Mouse (Mus musculus) liver, embryonic 14.5 days (tissue): ENCODE data around the gene Pacrg. TPM values are rescaled to one million over a fixed set of nuclear protein-coding genes. Genes with fewer than 3 reads are reported as not detected.

ENCODE experiments used
- ATAC-seq: fragments of 200-750 bp; cut with Nextera tagmentation; 2 replicates; pipeline ENCODE4 v1.8.0; 2017; ENCODE audit warnings: moderate number of reproducible peaks, mild to moderate bottlenecking, moderate library complexity; ENCODE audit not compliant: insufficient read depth
- DNase-seq, 3 experiments: peaks; one replicate each; pipeline ENCODE4 v3.0.0-alpha.2; 2012 to 2013; ENCODE audit warnings: low read depth in 3 of 3, low spot score in 3 of 3
- H3K27ac ChIP-seq: fragments of 300-500 bp; sonication (generic); 2 replicates; pipeline ENCODE4 v1.5.1; 2014; ENCODE audit warnings: moderate library complexity, mild to moderate bottlenecking, control low read depth, inconsistent platforms
- H3K27me3 ChIP-seq: fragments of 300-500 bp; sonication (generic); 2 replicates; pipeline ENCODE4 v1.6.1; 2014; ENCODE audit warnings: mild to moderate bottlenecking, low read length, moderate library complexity; ENCODE audit not compliant: control insufficient read depth, insufficient read depth
- H3K36me3 ChIP-seq: fragments of 300-500 bp; sonication (generic); replicated peaks from 2 replicates; pipeline ENCODE4 v1.6.1; 2014; ENCODE audit warnings: low read depth; ENCODE audit not compliant: control insufficient read depth, insufficient read depth
- H3K4me1 ChIP-seq, 2 experiments: fragments of 200-500 bp in 1 of 2; fragments of 300-500 bp in 1 of 2; sonication (generic) in 1 of 2; replicated peaks; 2 replicates each; pipeline ENCODE4 v1.6.1; 2012 to 2014; ENCODE audit warnings: antibody characterized with exemption in 1 of 2, inconsistent platforms in 1 of 2, low read length in 1 of 2; ENCODE audit not compliant: control insufficient read depth in 2 of 2, insufficient read depth in 2 of 2
- H3K4me2 ChIP-seq: fragments of 300-500 bp; sonication (generic); 2 replicates; pipeline ENCODE4 v1.6.1; 2014; ENCODE audit warnings: low read depth, mild to moderate bottlenecking, control low read depth, moderate library complexity
- H3K4me3 ChIP-seq, 2 experiments: fragments of 200-500 bp in 1 of 2; fragments of 300-500 bp in 1 of 2; sonication (generic) in 1 of 2; 2 replicates each; pipeline ENCODE4 v1.5.1; 2012 to 2014; ENCODE audit warnings: low read depth in 2 of 2, low read length in 2 of 2, mild to moderate bottlenecking in 2 of 2, control low read depth in 1 of 2, inconsistent platforms in 1 of 2, moderate library complexity in 1 of 2; ENCODE audit not compliant: insufficient read depth in 1 of 2
- H3K9ac ChIP-seq: fragments of 300-500 bp; sonication (generic); replicated peaks from 2 replicates; pipeline ENCODE4 v1.6.1; 2014; ENCODE audit warnings: mild to moderate bottlenecking, control low read depth, moderate library complexity
- H3K9me3 ChIP-seq: fragments of 300-500 bp; sonication (generic); 2 replicates; pipeline ENCODE4 v1.6.1; 2016; ENCODE audit warnings: low read length, mixed read lengths; ENCODE audit not compliant: control insufficient read depth
- CTCF ChIP-seq: IDR thresholded peaks from 2 replicates; pipeline ENCODE4 v1.5.1; 2016; ENCODE audit warnings: antibody characterized with exemption, low read depth, control low read depth
- EP300 ChIP-seq: IDR thresholded peaks from 2 replicates; pipeline ENCODE4 v1.6.1; 2016; ENCODE audit warnings: antibody characterized with exemption, low read depth
- WGBS: fragments of 180-500 bp; shearing (Covaris S2); extraction: QIAGEN DNeasy Blood & Tissue Kit; methylation state at CpG from one replicate; pipeline ENCODE4 v1.1.7; 2014; ENCODE audit not compliant: insufficient replicate concordance; 5-methylcytosine and 5-hydroxymethylcytosine counted together
- polyA plus RNA-seq, 2 experiments: library from polyadenylated mRNA; depleted of rRNA in 1 of 2; stranded (reverse) in 1 of 2; unstranded in 1 of 2; fragments of >200 nt; fragmentation: Nextera tagmentation in 1 of 2; extraction: Ambion mirVana in 1 of 2; gene quantifications; 2 replicates each; pipeline versions ENCODE4 v1.2.1 to v1.2.3; 2012 to 2014

Gene Pacrg
- polyA plus RNA-seq, 2 experiments: 0.04 TPM; not detected in 1

DNA sequence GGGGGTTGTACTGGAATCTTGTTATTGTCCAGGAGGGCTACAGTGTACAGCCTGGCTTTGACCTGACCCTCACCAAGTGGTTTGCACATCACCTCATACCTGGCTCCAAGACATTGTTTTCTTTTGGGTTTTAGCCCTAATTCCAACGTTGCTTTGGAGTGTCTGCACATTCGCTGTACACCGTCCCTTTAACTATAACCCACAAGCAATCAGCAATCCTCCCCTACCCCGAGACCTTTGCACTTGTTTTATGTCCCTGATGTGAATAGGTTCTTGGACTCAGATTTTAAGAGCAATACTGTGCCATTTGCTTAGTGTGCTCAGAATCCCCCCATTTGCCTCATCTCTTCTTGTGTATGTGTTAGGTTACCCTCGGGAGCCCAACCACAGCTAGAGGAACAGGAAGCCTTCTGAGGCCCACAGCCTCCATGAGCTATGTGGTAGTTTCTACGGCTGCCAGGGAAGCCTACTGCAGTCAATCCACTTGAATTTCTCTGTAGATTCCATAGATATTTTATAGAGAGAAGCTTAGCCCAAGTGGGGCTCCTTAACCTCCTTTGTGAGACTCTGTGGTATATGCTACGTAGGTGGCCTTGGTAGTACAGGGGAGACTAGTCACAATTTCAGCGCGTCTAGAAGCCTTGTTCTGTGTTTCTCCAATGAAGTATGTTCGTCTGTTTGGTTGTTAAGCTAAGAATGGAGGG, 442.0 kb downstream of the Pacrg start:
- no peak for ATAC-seq

DNA sequence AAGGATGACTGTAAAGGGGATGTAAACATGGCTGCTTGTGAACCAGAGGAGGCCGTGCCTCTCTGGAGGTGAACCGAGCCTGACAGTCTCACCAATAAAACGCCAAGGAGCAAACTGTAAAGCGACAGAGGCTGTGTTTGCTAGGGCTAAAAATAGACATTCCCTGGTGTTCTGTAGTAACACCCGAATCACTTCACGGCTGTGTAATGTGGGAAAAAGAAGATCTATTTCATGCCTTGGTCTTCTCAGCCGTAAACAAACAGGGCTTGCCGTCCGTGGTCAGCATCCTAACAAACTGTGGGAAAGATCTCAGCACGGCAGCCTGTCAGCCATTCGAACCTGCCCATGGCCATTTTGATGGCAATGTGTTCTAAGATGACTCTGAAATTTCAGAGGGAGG, 442.8 kb downstream of the Pacrg start:
- 57% methylated on average over 11 of the region's 11 CpGs for whole genome bisulfite sequencing
- no peak for ATAC-seq
- Histone ChIP-seq H3K9me3 (no peaks in the 10 kb centered on the region), H3K4me1 (peaks cover 0 to 5% of the 10 kb centered on the region in 2 experiments; a peak in 1 of 4 replicates), H3K36me3 (no peaks in the 10 kb centered on the region), H3K9ac (no peak overlapping the region), H3K4me3 (no peak overlapping the region), H3K27ac (no peak overlapping the region), H3K4me2 (no peak overlapping the region), H3K27me3 (no peaks in the 10 kb centered on the region)
- no peak for DNase-seq
- TF ChIP-seq CTCF: no peak
- no peak for TF ChIP-seq EP300

More for the DNA sequence above, 442.0 kb downstream of the Pacrg start:
- Histone ChIP-seq H3K27me3 (no peaks in the 10 kb centered on the region), H3K9me3 (no peaks in the 10 kb centered on the region), H3K4me3 (no peak overlapping the region), H3K4me2 (no peak overlapping the region), H3K4me1 (peaks cover 0 to 5% of the 10 kb centered on the region in 2 experiments; a peak in 1 of 4 replicates), H3K9ac (no peak overlapping the region), H3K27ac (no peak overlapping the region), H3K36me3 (no peaks in the 10 kb centered on the region)
- no peak for TF ChIP-seq CTCF
- no peak for TF ChIP-seq EP300
- WGBS: 50% methylated on average over 10 of the region's 10 CpGs
- no peak for DNase-seq

- H3K9me3 ChIP-seq: no peaks in the 10 kb centered on the region
- no peaks in the 10 kb centered on the region for H3K36me3 ChIP-seq
- H3K9ac ChIP-seq: no peak overlapping the region
- H3K27me3 ChIP-seq: no peaks in the 10 kb centered on the region
- H3K27ac ChIP-seq: no peak overlapping the region
- ATAC-seq (no peak), DNase-seq (no peak)
- WGBS: 66% methylated on average over 6 of the region's 6 CpGs
- H3K4me1 ChIP-seq: peaks cover 0 to 5% of the 10 kb centered on the region in 2 experiments; a peak in 1 of 4 replicates
- H3K4me3 ChIP-seq: no peak overlapping the region
- TF ChIP-seq CTCF (no peak), EP300 (no peak)
- H3K4me2 ChIP-seq: no peak overlapping the region
Observed at GRCm38 (mm10) chr17:10396863-10397262, 443.2 kb downstream of the Pacrg start.

GRCm38 (mm10) chr17:10394855-10395254, 445.3 kb downstream of the Pacrg start:
- 57% methylated on average over 8 of the region's 8 CpGs for WGBS
- DNase-seq: no peak
- H3K4me2 ChIP-seq: no peak overlapping the region

DNA sequence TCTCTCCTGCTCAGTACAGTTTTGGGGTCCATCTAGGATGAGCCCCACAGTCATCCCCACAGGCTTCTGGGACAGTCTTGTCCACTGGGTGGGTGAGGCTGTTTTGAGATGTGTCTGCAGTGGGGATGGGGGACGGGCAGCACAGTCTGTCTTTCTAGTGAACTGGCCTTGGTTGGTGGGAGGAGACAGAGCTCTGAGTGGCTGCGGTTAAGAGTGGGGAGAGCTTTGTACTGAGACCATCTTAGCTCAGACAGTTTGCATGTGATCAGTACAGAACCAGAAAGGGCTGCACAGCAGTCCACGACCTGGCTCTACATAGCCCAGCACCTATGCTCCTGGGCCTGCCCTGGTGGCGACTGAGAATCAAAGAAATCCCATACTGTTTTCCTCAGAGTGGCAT, 446.3 kb downstream of the Pacrg start:
- ATAC-seq (no peak), DNase-seq (no peak)
- H3K4me1 ChIP-seq: peaks cover 0 to 5% of the 10 kb centered on the region in 2 experiments; a peak in 1 of 4 replicates
- H3K27ac ChIP-seq: no peak overlapping the region
- H3K27me3 ChIP-seq: no peaks in the 10 kb centered on the region
- no peak overlapping the region for H3K9ac ChIP-seq
- no peak overlapping the region for H3K4me3 ChIP-seq
- TF ChIP-seq CTCF: no peak
- no peak for TF ChIP-seq EP300
- H3K4me2 ChIP-seq: no peak overlapping the region
- 46% methylated on average over 4 of the region's 4 CpGs for WGBS
- H3K36me3 ChIP-seq: no peaks in the 10 kb centered on the region
- no peaks in the 10 kb centered on the region for H3K9me3 ChIP-seq

More at GRCm38 (mm10) chr17:10394855-10395254, 445.3 kb downstream of the Pacrg start:
- no peaks in the 10 kb centered on the region for H3K36me3 ChIP-seq
- no peaks in the 10 kb centered on the region for H3K27me3 ChIP-seq
- TF ChIP-seq CTCF: no peak
- TF ChIP-seq EP300: no peak
- H3K9me3 ChIP-seq: no peaks in the 10 kb centered on the region
- ATAC-seq: no peak
- H3K9ac ChIP-seq: no peak overlapping the region
- H3K4me1 ChIP-seq: peaks cover 0 to 5% of the 10 kb centered on the region in 2 experiments; a peak in 1 of 4 replicates
- no peak overlapping the region for H3K27ac ChIP-seq
- H3K4me3 ChIP-seq: no peak overlapping the region
